Mouse (Mus musculus): ENCODE data around the gene Frem3. TPM values are rescaled to one million over a fixed set of nuclear protein-coding genes. Genes with fewer than 3 reads are reported as not detected.

Gene Frem3
- polyA plus RNA-seq, 1 experiment, result not detected

DNA sequence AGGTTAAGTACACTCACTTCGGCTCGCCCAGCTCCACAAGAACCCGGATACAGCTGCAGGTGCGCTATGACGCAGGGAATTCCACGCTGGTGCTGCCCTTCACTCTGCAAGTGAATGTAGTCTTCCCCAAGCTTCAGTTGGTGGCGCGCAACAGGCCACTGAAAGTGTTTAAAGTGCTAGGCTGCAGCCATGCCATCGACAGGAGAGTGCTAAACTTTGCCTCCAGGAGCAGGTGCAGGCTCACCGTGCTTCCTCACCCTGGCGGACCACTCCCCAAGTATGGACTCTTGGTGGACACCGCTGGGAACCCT is 516 bp downstream of the Frem3 start:
- H3K9ac ChIP-seq (ENCODE audit: low read depth, poor library complexity, severe bottlenecking), result 0 out of 2 replicates have a peak overlapping the region, but pooled peaks have one; percentile 14
- TF ChIP-seq POLR2A (IDR thresholded peaks at IDR 0.05; ENCODE audit: insufficient read depth, low read length) (no peak), CTCF (IDR thresholded peaks at IDR 0.05; ENCODE audit: low read depth, low read length) (no peak), EP300 (IDR thresholded peaks at IDR 0.05; ENCODE audit: insufficient read depth, low read depth, low read length) (no peak)
- no peaks in the 10 kb centered on the region; the same call in 1 of the 2 replicates for H3K9me3 ChIP-seq (replicated peaks; ENCODE audit: control insufficient read depth, insufficient read depth, low read length, poor library complexity, severe bottlenecking)
- no peak overlapping the region for H3K27ac ChIP-seq (ENCODE audit: insufficient read depth, low read length)
- peak overlapping the region; percentile 29 for H3K4me3 ChIP-seq (ENCODE audit: low read depth, low read length)
- H3K27me3 ChIP-seq (ENCODE audit: control insufficient read depth, insufficient read depth, low read length, poor library complexity, severe bottlenecking), result no peaks in the 10 kb centered on the region
- H3K36me3 ChIP-seq (ENCODE audit: control insufficient read depth, insufficient read depth, low read length, poor library complexity, severe bottlenecking), result no peaks in the 10 kb centered on the region
- no peaks in the 10 kb centered on the region for H3K4me1 ChIP-seq (ENCODE audit: control insufficient read depth, insufficient read depth, low read length)

DNA sequence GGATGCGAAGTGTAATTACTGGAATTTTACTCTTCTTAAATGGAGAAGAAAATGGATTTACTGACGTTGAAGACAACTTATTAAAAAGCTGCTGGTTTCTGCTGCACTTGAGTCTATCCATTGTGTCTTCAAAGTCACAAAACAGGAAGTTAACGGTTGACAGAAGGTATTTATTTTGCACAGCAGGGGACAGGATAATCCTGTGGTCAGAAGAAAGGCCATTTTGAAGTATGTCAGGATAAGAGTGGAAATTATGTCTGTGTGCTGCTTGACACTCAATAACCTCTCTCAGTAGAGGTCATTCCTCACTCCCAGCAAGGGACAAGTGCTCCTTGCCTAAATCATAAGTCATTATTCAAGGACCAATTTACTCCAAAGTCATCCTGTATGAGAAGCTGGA is 8.9 kb downstream of the Frem3 start:
- Histone ChIP-seq H3K9me3 (replicated peaks; ENCODE audit: control insufficient read depth, insufficient read depth, low read length, poor library complexity, severe bottlenecking) (no peaks in the 10 kb centered on the region), H3K36me3 (ENCODE audit: control insufficient read depth, insufficient read depth, low read length, poor library complexity, severe bottlenecking) (no peaks in the 10 kb centered on the region), H3K4me1 (ENCODE audit: control insufficient read depth, insufficient read depth, low read length) (no peaks in the 10 kb centered on the region), H3K27me3 (ENCODE audit: control insufficient read depth, insufficient read depth, low read length, poor library complexity, severe bottlenecking) (no peaks in the 10 kb centered on the region), H3K27ac (ENCODE audit: insufficient read depth, low read length) (no peak overlapping the region), H3K9ac (ENCODE audit: low read depth, poor library complexity, severe bottlenecking) (no peak overlapping the region), H3K4me3 (ENCODE audit: low read depth, low read length) (no peak overlapping the region)
- TF ChIP-seq EP300 (IDR thresholded peaks at IDR 0.05; ENCODE audit: insufficient read depth, low read depth, low read length), result no peak
- no peak for TF ChIP-seq CTCF (IDR thresholded peaks at IDR 0.05; ENCODE audit: low read depth, low read length)
- TF ChIP-seq POLR2A (IDR thresholded peaks at IDR 0.05; ENCODE audit: insufficient read depth, low read length), result no peak

GRCm38 (mm10) chr8:80647394-80647793 is 36.5 kb downstream of the Frem3 start:
- H3K27me3 ChIP-seq (ENCODE audit: control insufficient read depth, insufficient read depth, low read length, poor library complexity, severe bottlenecking), result no peaks in the 10 kb centered on the region
- no peak overlapping the region for H3K9ac ChIP-seq (ENCODE audit: low read depth, poor library complexity, severe bottlenecking)
- no peaks in the 10 kb centered on the region for H3K36me3 ChIP-seq (ENCODE audit: control insufficient read depth, insufficient read depth, low read length, poor library complexity, severe bottlenecking)
- H3K9me3 ChIP-seq (replicated peaks; ENCODE audit: control insufficient read depth, insufficient read depth, low read length, poor library complexity, severe bottlenecking), result 0 out of 2 replicates have a peak, but pooled peaks cover 3% of the 10 kb centered on the region
- H3K4me1 ChIP-seq (ENCODE audit: control insufficient read depth, insufficient read depth, low read length), result no peaks in the 10 kb centered on the region
- no peak overlapping the region for H3K4me3 ChIP-seq (ENCODE audit: low read depth, low read length)
- TF ChIP-seq EP300 (IDR thresholded peaks at IDR 0.05; ENCODE audit: insufficient read depth, low read depth, low read length), result no peak
- no peak for TF ChIP-seq CTCF (IDR thresholded peaks at IDR 0.05; ENCODE audit: low read depth, low read length)
- TF ChIP-seq POLR2A (IDR thresholded peaks at IDR 0.05; ENCODE audit: insufficient read depth, low read length), result no peak
- no peak overlapping the region for H3K27ac ChIP-seq (ENCODE audit: insufficient read depth, low read length)

DNA sequence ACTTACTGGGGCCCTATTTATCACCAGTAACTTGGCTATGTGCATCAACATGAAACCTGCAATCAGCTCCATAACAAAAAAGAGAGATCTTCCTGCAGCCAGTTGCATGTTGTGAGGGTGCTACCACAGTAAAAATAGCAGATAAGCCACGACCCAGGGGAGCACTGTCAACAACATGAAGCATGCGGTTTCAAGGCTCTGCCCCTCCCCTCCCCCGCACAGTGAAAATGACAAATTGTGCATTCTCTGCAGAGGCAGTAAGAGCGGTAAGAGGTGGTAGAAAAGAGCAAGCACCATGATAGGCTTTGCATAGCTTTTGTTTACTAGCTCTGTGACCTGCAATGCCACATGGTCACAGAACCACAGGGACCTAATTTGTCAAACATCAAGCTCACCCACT is 46.8 kb downstream of the Frem3 start:
- no peaks in the 10 kb centered on the region for H3K4me1 ChIP-seq (ENCODE audit: control insufficient read depth, insufficient read depth, low read length)
- H3K9ac ChIP-seq (ENCODE audit: low read depth, poor library complexity, severe bottlenecking), result no peak overlapping the region
- TF ChIP-seq POLR2A (IDR thresholded peaks at IDR 0.05; ENCODE audit: insufficient read depth, low read length), result no peak
- no peak for TF ChIP-seq CTCF (IDR thresholded peaks at IDR 0.05; ENCODE audit: low read depth, low read length)
- no peak for TF ChIP-seq EP300 (IDR thresholded peaks at IDR 0.05; ENCODE audit: insufficient read depth, low read depth, low read length)

DNA sequence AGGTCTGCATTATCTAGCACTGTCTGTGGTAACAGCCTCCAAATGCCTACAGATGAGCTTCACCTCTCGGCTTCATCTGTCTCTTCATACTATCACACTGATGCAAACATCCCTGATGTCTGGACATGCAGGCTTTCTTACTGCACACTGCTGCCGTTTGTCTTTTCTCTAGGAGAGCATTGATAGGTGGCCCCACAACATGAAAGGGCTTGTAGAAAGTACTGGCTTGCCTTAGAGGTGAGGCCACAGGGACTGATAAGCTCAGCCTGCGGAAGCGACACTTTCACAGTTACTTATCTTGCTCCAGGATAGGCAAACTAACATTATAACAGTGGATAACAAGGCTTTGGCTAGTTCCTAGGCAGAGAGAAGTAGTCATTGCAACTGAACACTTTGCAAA is 50.2 kb downstream of the Frem3 start:
- no peaks in the 10 kb centered on the region for H3K9me3 ChIP-seq (replicated peaks; ENCODE audit: control insufficient read depth, insufficient read depth, low read length, poor library complexity, severe bottlenecking)
- no peak for TF ChIP-seq CTCF (IDR thresholded peaks at IDR 0.05; ENCODE audit: low read depth, low read length)
- TF ChIP-seq EP300 (IDR thresholded peaks at IDR 0.05; ENCODE audit: insufficient read depth, low read depth, low read length), result no peak
- no peak for TF ChIP-seq POLR2A (IDR thresholded peaks at IDR 0.05; ENCODE audit: insufficient read depth, low read length)
- H3K9ac ChIP-seq (ENCODE audit: low read depth, poor library complexity, severe bottlenecking), result no peak overlapping the region

More for the DNA sequence above, 46.8 kb downstream of the Frem3 start:
- Histone ChIP-seq H3K4me3 (ENCODE audit: low read depth, low read length) (no peak overlapping the region), H3K27ac (ENCODE audit: insufficient read depth, low read length) (no peak overlapping the region), H3K36me3 (ENCODE audit: control insufficient read depth, insufficient read depth, low read length, poor library complexity, severe bottlenecking) (no peaks in the 10 kb centered on the region), H3K9me3 (replicated peaks; ENCODE audit: control insufficient read depth, insufficient read depth, low read length, poor library complexity, severe bottlenecking) (no peaks in the 10 kb centered on the region), H3K27me3 (ENCODE audit: control insufficient read depth, insufficient read depth, low read length, poor library complexity, severe bottlenecking) (no peaks in the 10 kb centered on the region)

DNA sequence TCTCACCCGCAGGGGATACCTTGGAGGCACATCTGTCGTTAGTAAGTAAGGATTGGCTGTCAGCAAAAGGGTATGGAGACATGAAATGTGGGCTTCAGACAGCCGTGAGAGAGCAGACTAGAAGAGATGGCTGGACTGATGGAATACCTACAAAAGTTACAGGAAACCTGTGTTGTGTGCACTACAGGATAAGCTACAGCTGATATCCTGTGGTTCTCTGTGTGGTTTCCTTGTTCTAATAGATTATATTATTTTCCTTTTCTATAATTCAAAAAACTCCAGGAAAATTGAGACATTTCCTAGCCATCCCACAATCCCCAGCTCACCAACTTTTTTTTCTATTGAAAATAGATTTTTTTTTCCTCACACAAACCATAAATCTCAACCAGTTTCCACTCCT is 52.6 kb downstream of the Frem3 start:
- Histone ChIP-seq H3K4me3 (ENCODE audit: low read depth, low read length) (no peak overlapping the region), H3K9ac (ENCODE audit: low read depth, poor library complexity, severe bottlenecking) (no peak overlapping the region), H3K27me3 (ENCODE audit: control insufficient read depth, insufficient read depth, low read length, poor library complexity, severe bottlenecking) (no peaks in the 10 kb centered on the region), H3K27ac (ENCODE audit: insufficient read depth, low read length) (no peak overlapping the region), H3K36me3 (ENCODE audit: control insufficient read depth, insufficient read depth, low read length, poor library complexity, severe bottlenecking) (no peaks in the 10 kb centered on the region), H3K4me1 (ENCODE audit: control insufficient read depth, insufficient read depth, low read length) (no peaks in the 10 kb centered on the region), H3K9me3 (replicated peaks; ENCODE audit: control insufficient read depth, insufficient read depth, low read length, poor library complexity, severe bottlenecking) (no peaks in the 10 kb centered on the region)
- TF ChIP-seq EP300 (IDR thresholded peaks at IDR 0.05; ENCODE audit: insufficient read depth, low read depth, low read length) (no peak), POLR2A (IDR thresholded peaks at IDR 0.05; ENCODE audit: insufficient read depth, low read length) (no peak), CTCF (IDR thresholded peaks at IDR 0.05; ENCODE audit: low read depth, low read length) (no peak)

More for the DNA sequence above, 50.2 kb downstream of the Frem3 start:
- H3K27ac ChIP-seq (ENCODE audit: insufficient read depth, low read length), result no peak overlapping the region
- H3K36me3 ChIP-seq (ENCODE audit: control insufficient read depth, insufficient read depth, low read length, poor library complexity, severe bottlenecking), result no peaks in the 10 kb centered on the region
- no peak overlapping the region for H3K4me3 ChIP-seq (ENCODE audit: low read depth, low read length)
- H3K27me3 ChIP-seq (ENCODE audit: control insufficient read depth, insufficient read depth, low read length, poor library complexity, severe bottlenecking), result no peaks in the 10 kb centered on the region
- H3K4me1 ChIP-seq (ENCODE audit: control insufficient read depth, insufficient read depth, low read length), result no peaks in the 10 kb centered on the region

Data from ES-Bruce4 (cell line).